Mouse (Mus musculus) G1E (cell line): ENCODE measurements around the gene Sugt1. TPM values are rescaled to one million over a fixed set of nuclear protein-coding genes. Genes with fewer than 3 reads are reported as not detected.

Source experiments
- ATAC-seq: 2 replicates; pipeline ENCODE4 v1.8.0; 2016; ENCODE audit warnings: mild to moderate bottlenecking; ENCODE audit not compliant: insufficient number of reproducible peaks, poor library complexity, low FRiP score, severe bottlenecking; ENCODE audit errors: extremely low read depth
- DNase-seq: peaks from one replicate; pipeline ENCODE4 v3.0.0; 2012; ENCODE audit warnings: low spot score
- H3K27me3 ChIP-seq: 2 replicates; pipeline ENCODE4 v1.6.1; 2012; ENCODE audit warnings: mild to moderate bottlenecking, low read length, inconsistent platforms; ENCODE audit not compliant: insufficient read depth
- H3K36me3 ChIP-seq: replicated peaks from 2 replicates; pipeline ENCODE3; 2012; ENCODE audit warnings: mild to moderate bottlenecking, inconsistent platforms
- H3K4me1 ChIP-seq: 2 replicates; pipeline ENCODE4 v1.6.1; 2012; ENCODE audit warnings: low read depth, low read length, inconsistent platforms, mixed read lengths; ENCODE audit not compliant: insufficient read depth
- H3K4me3 ChIP-seq: 2 replicates; pipeline ENCODE4 v1.5.1; 2012; ENCODE audit warnings: low read depth, mild to moderate bottlenecking, inconsistent platforms, low read length, moderate library complexity, mixed read lengths
- H3K9me3 ChIP-seq: replicated peaks from 2 replicates; pipeline ENCODE4 v1.6.1; 2012; ENCODE audit warnings: inconsistent platforms
- CTCF ChIP-seq: IDR thresholded peaks from 2 replicates; pipeline ENCODE4 v1.5.1; 2012; ENCODE audit warnings: low read depth, low read length, inconsistent platforms, mixed read lengths
- GATA1 ChIP-seq: IDR thresholded peaks from 2 replicates; pipeline ENCODE4 v1.6.1; 2012; ENCODE audit warnings: borderline replicate concordance, low read length, inconsistent platforms, mixed read lengths
- GATA2 ChIP-seq: IDR thresholded peaks from 2 replicates; pipeline ENCODE4 v1.6.1; 2012; ENCODE audit warnings: low read depth, low read length, inconsistent platforms, borderline replicate concordance
- POLR2AphosphoS5 ChIP-seq: IDR thresholded peaks from 2 replicates; pipeline ENCODE4 v1.6.1; 2012; ENCODE audit warnings: low read depth, low read length, inconsistent platforms; ENCODE audit not compliant: insufficient replicate concordance
- TAL1 ChIP-seq: conservative IDR thresholded peaks from 2 replicates; pipeline ENCODE4 v1.6.1; 2012; ENCODE audit warnings: low read depth, low read length, inconsistent platforms, mixed read lengths
- polyA plus RNA-seq: library from polyadenylated mRNA; stranded (reverse); fragments of >175 nt; gene quantifications from 2 replicates; pipeline ENCODE4 v1.2.3, GENCODE M21; 2012
- total RNA-seq, 2 experiments: library from RNA; stranded (forward) in 1 of 2; stranded (reverse) in 1 of 2; fragments of 200-1000 nt in 1 of 2; fragments of >200 nt in 1 of 2; fragmentation: Nextera tagmentation in 1 of 2; gene quantifications; 2 replicates each; pipeline ENCODE4 v1.2.3; 2014 to 2017

Gene Sugt1
- total and polyA plus RNA-seq, 3 experiments: 6.1 to 228 (median 98.9) TPM

GRCm38 (mm10) chr14:79619802-79620201 is 32.3 kb downstream of the Sugt1 start:
- Histone ChIP-seq H3K4me3 (no peak overlapping the region), H3K9me3 (no peaks in the 10 kb centered on the region), H3K36me3 (peaks cover 69% of the 10 kb centered on the region), H3K4me1 (peaks cover 25% of the 10 kb centered on the region), H3K27me3 (no peaks in the 10 kb centered on the region)
- TF ChIP-seq CTCF (no peak), POLR2AphosphoS5 (no peak), GATA2 (no peak), GATA1 (no peak), TAL1 (no peak)
- no peak for DNase-seq
- ATAC-seq: no peak

GRCm38 (mm10) chr14:79621143-79621542 is 33.7 kb downstream of the Sugt1 start:
- DNase-seq (peak; percentile 31), ATAC-seq (peak; percentile 90)
- H3K36me3 ChIP-seq: peaks cover 72% of the 10 kb centered on the region

GRCm38 (mm10) chr14:79632330-79632729 is 44.8 kb downstream of the Sugt1 start:
- no peak overlapping the region for H3K4me3 ChIP-seq
- DNase-seq (no peak), ATAC-seq (no peak)
- TF ChIP-seq TAL1 (no peak), POLR2AphosphoS5 (no peak), GATA1 (no peak), CTCF (no peak), GATA2 (no peak)
- H3K36me3 ChIP-seq: peaks cover 50% of the 10 kb centered on the region
- H3K4me1 ChIP-seq: no peaks in the 10 kb centered on the region
- H3K9me3 ChIP-seq: no peaks in the 10 kb centered on the region
- H3K27me3 ChIP-seq: no peaks in the 10 kb centered on the region

More at GRCm38 (mm10) chr14:79621143-79621542, 33.7 kb downstream of the Sugt1 start:
- Histone ChIP-seq H3K4me3 (no peak overlapping the region), H3K4me1 (peaks cover 25% of the 10 kb centered on the region), H3K9me3 (no peaks in the 10 kb centered on the region), H3K27me3 (no peaks in the 10 kb centered on the region)
- TF ChIP-seq TAL1 (peak; percentile 82), CTCF (no peak), GATA1 (no peak)

GRCm38 (mm10) chr14:79633196-79633595 is 45.7 kb downstream of the Sugt1 start:
- DNase-seq (no peak), ATAC-seq (no peak)
- Histone ChIP-seq H3K27me3 (peaks cover 5% of the 10 kb centered on the region), H3K36me3 (peaks cover 41% of the 10 kb centered on the region), H3K4me1 (no peaks in the 10 kb centered on the region), H3K9me3 (no peaks in the 10 kb centered on the region), H3K4me3 (no peak overlapping the region)
- no peak for TF ChIP-seq CTCF

GRCm38 (mm10) chr14:79636814-79637213 is 49.3 kb downstream of the Sugt1 start:
- Histone ChIP-seq H3K4me3 (no peak overlapping the region), H3K36me3 (peaks cover 10% of the 10 kb centered on the region), H3K4me1 (no peaks in the 10 kb centered on the region), H3K27me3 (peaks cover 15% of the 10 kb centered on the region), H3K9me3 (no peaks in the 10 kb centered on the region)
- DNase-seq: no peak
- ATAC-seq: no peak
- TF ChIP-seq POLR2AphosphoS5 (no peak), TAL1 (no peak), GATA1 (no peak), GATA2 (no peak), CTCF (no peak)

GRCm38 (mm10) chr14:79642063-79642462 is 54.6 kb downstream of the Sugt1 start:
- ATAC-seq: no peak
- TF ChIP-seq TAL1: no peak
- no peak for TF ChIP-seq POLR2AphosphoS5
- no peak for TF ChIP-seq GATA1
- TF ChIP-seq GATA2: no peak
- no peaks in the 10 kb centered on the region for H3K4me1 ChIP-seq
- H3K4me3 ChIP-seq: no peak overlapping the region
- no peak for DNase-seq
- no peaks in the 10 kb centered on the region for H3K9me3 ChIP-seq
- no peaks in the 10 kb centered on the region for H3K36me3 ChIP-seq
- peaks cover 28% of the 10 kb centered on the region for H3K27me3 ChIP-seq

GRCm38 (mm10) chr14:79645378-79645777 is 57.9 kb downstream of the Sugt1 start:
- DNase-seq (no peak), ATAC-seq (no peak)
- H3K27me3 ChIP-seq: peaks cover 20% of the 10 kb centered on the region
- H3K9me3 ChIP-seq: no peaks in the 10 kb centered on the region
- no peaks in the 10 kb centered on the region for H3K4me1 ChIP-seq
- no peak for TF ChIP-seq POLR2AphosphoS5
- TF ChIP-seq CTCF: no peak
- TF ChIP-seq GATA2: no peak
- no peak for TF ChIP-seq TAL1
- no peak for TF ChIP-seq GATA1
- no peak overlapping the region for H3K4me3 ChIP-seq
- no peaks in the 10 kb centered on the region for H3K36me3 ChIP-seq
